Mouse (Mus musculus): ENCODE results near the gene Creb5. TPM values are rescaled to one million over a fixed set of nuclear protein-coding genes. Genes with fewer than 3 reads are reported as not detected.

Gene Creb5
- total RNA-seq, 1 experiment: 1.1 TPM

GRCm38 (mm10) chr6:53612681-53613080, 325.6 kb downstream of the Creb5 start:
- Histone ChIP-seq H3K4me3 (ENCODE audit: insufficient read depth in 1 of 2, low read depth in 1 of 2, low read length in 2 of 2, poor library complexity in 1 of 2, severe bottlenecking in 1 of 2) (no peak overlapping the region), H3K36me3 (ENCODE audit: control insufficient read depth, insufficient read depth, low read length, poor library complexity, severe bottlenecking) (no peaks in the 10 kb centered on the region), H3K9me3 (ENCODE audit: control insufficient read depth, insufficient read depth, low read depth, low read length) (no peaks in the 10 kb centered on the region), H3K27ac (ENCODE audit: insufficient read depth, low read depth, low read length, poor library complexity, severe bottlenecking) (no peak overlapping the region), H3K4me1 (ENCODE audit: control insufficient read depth in 2 of 2, insufficient read depth in 2 of 2, low read length in 2 of 2, poor library complexity in 1 of 2) (no peaks in the 10 kb centered on the region; a peak in 1 of 4 replicates), H3K9ac (ENCODE audit: insufficient read depth, low read depth, low read length, poor library complexity, severe bottlenecking) (no peak overlapping the region)
- in situ Hi-C loops (cut with MboI; ENCODE audit: low sequenced_read_pairs in 2 of 2, unreplicated experiment in 2 of 2): no loop called here
- TF ChIP-seq ZNF384 (IDR thresholded peaks at IDR 0.05; ENCODE audit: low read depth, low read length): no peak
- TF ChIP-seq CHD2 (IDR thresholded peaks at IDR 0.05; ENCODE audit: low read depth, low read length): no peak
- TF ChIP-seq HCFC1 (IDR thresholded peaks at IDR 0.05; ENCODE audit: borderline replicate concordance, insufficient read depth, low read length): no peak
- no peak for TF ChIP-seq ZC3H11A (IDR thresholded peaks at IDR 0.05; ENCODE audit: borderline replicate concordance, low read depth, low read length)
- no peak for TF ChIP-seq MAFK (IDR thresholded peaks at IDR 0.05; ENCODE audit: insufficient read depth, low read depth, low read length)
- DNase-seq (ENCODE audit: low read depth, low spot score): no peak

- TF ChIP-seq CHD2 (IDR thresholded peaks at IDR 0.05; ENCODE audit: low read depth, low read length) (no peak), ZNF384 (IDR thresholded peaks at IDR 0.05; ENCODE audit: low read depth, low read length) (no peak), ZC3H11A (IDR thresholded peaks at IDR 0.05; ENCODE audit: borderline replicate concordance, low read depth, low read length) (no peak), MAFK (IDR thresholded peaks at IDR 0.05; ENCODE audit: insufficient read depth, low read depth, low read length) (no peak), HCFC1 (IDR thresholded peaks at IDR 0.05; ENCODE audit: borderline replicate concordance, insufficient read depth, low read length) (no peak)
- Histone ChIP-seq H3K4me1 (ENCODE audit: control insufficient read depth in 2 of 2, insufficient read depth in 2 of 2, low read length in 2 of 2, poor library complexity in 1 of 2) (no peaks in the 10 kb centered on the region; a peak in 1 of 4 replicates), H3K36me3 (ENCODE audit: control insufficient read depth, insufficient read depth, low read length, poor library complexity, severe bottlenecking) (no peaks in the 10 kb centered on the region), H3K4me3 (ENCODE audit: insufficient read depth in 1 of 2, low read depth in 1 of 2, low read length in 2 of 2, poor library complexity in 1 of 2, severe bottlenecking in 1 of 2) (no peak overlapping the region), H3K27ac (ENCODE audit: insufficient read depth, low read depth, low read length, poor library complexity, severe bottlenecking) (no peak overlapping the region), H3K9ac (ENCODE audit: insufficient read depth, low read depth, low read length, poor library complexity, severe bottlenecking) (no peak overlapping the region), H3K9me3 (ENCODE audit: control insufficient read depth, insufficient read depth, low read depth, low read length) (no peaks in the 10 kb centered on the region)
- in situ Hi-C loops (cut with MboI; ENCODE audit: low sequenced_read_pairs in 2 of 2, unreplicated experiment in 2 of 2): no loop called here
- no peak for DNase-seq (ENCODE audit: low read depth, low spot score)
These were observed 328.6 kb downstream of the Creb5 start for GRCm38 (mm10) chr6:53615440-53616211.

- H3K9me3 ChIP-seq (ENCODE audit: control insufficient read depth, insufficient read depth, low read depth, low read length): no peaks in the 10 kb centered on the region
- no peaks in the 10 kb centered on the region for H3K36me3 ChIP-seq (ENCODE audit: control insufficient read depth, insufficient read depth, low read length, poor library complexity, severe bottlenecking)
- H3K9ac ChIP-seq (ENCODE audit: insufficient read depth, low read depth, low read length, poor library complexity, severe bottlenecking): no peak overlapping the region
- no peak for DNase-seq (ENCODE audit: low read depth, low spot score)
- no peak overlapping the region for H3K27ac ChIP-seq (ENCODE audit: insufficient read depth, low read depth, low read length, poor library complexity, severe bottlenecking)
- no peaks in the 10 kb centered on the region for H3K4me1 ChIP-seq (ENCODE audit: control insufficient read depth in 2 of 2, insufficient read depth in 2 of 2, low read length in 2 of 2, poor library complexity in 1 of 2)
- no peak for TF ChIP-seq CHD2 (IDR thresholded peaks at IDR 0.05; ENCODE audit: low read depth, low read length)
- TF ChIP-seq MAFK (IDR thresholded peaks at IDR 0.05; ENCODE audit: insufficient read depth, low read depth, low read length): no peak
- TF ChIP-seq HCFC1 (IDR thresholded peaks at IDR 0.05; ENCODE audit: borderline replicate concordance, insufficient read depth, low read length): no peak
- TF ChIP-seq ZC3H11A (IDR thresholded peaks at IDR 0.05; ENCODE audit: borderline replicate concordance, low read depth, low read length): no peak
- no peak for TF ChIP-seq ZNF384 (IDR thresholded peaks at IDR 0.05; ENCODE audit: low read depth, low read length)
- in situ Hi-C loops (cut with MboI; ENCODE audit: low sequenced_read_pairs in 2 of 2, unreplicated experiment in 2 of 2): no loop called here
- no peak overlapping the region for H3K4me3 ChIP-seq (ENCODE audit: insufficient read depth in 1 of 2, low read depth in 1 of 2, low read length in 2 of 2, poor library complexity in 1 of 2, severe bottlenecking in 1 of 2)
These were observed 331.1 kb downstream of the Creb5 start for GRCm38 (mm10) chr6:53618164-53618563.

GRCm38 (mm10) chr6:53619676-53620075, 332.6 kb downstream of the Creb5 start:
- H3K36me3 ChIP-seq (ENCODE audit: control insufficient read depth, insufficient read depth, low read length, poor library complexity, severe bottlenecking): no peaks in the 10 kb centered on the region
- DNase-seq (ENCODE audit: low read depth, low spot score): no peak
- H3K27ac ChIP-seq (ENCODE audit: insufficient read depth, low read depth, low read length, poor library complexity, severe bottlenecking): no peak overlapping the region
- in situ Hi-C loops (cut with MboI; ENCODE audit: low sequenced_read_pairs in 2 of 2, unreplicated experiment in 2 of 2): no loop called here
- no peak overlapping the region for H3K9ac ChIP-seq (ENCODE audit: insufficient read depth, low read depth, low read length, poor library complexity, severe bottlenecking)
- no peaks in the 10 kb centered on the region for H3K9me3 ChIP-seq (ENCODE audit: control insufficient read depth, insufficient read depth, low read depth, low read length)
- peaks cover 0 to 1% of the 10 kb centered on the region in 2 experiments; a peak in 1 of 4 replicates for H3K4me1 ChIP-seq (ENCODE audit: control insufficient read depth in 2 of 2, insufficient read depth in 2 of 2, low read length in 2 of 2, poor library complexity in 1 of 2)
- H3K4me3 ChIP-seq (ENCODE audit: insufficient read depth in 1 of 2, low read depth in 1 of 2, low read length in 2 of 2, poor library complexity in 1 of 2, severe bottlenecking in 1 of 2): no peak overlapping the region
- TF ChIP-seq ZNF384 (IDR thresholded peaks at IDR 0.05; ENCODE audit: low read depth, low read length): no peak
- TF ChIP-seq MAFK (IDR thresholded peaks at IDR 0.05; ENCODE audit: insufficient read depth, low read depth, low read length): no peak
- no peak for TF ChIP-seq CHD2 (IDR thresholded peaks at IDR 0.05; ENCODE audit: low read depth, low read length)
- no peak for TF ChIP-seq ZC3H11A (IDR thresholded peaks at IDR 0.05; ENCODE audit: borderline replicate concordance, low read depth, low read length)
- TF ChIP-seq HCFC1 (IDR thresholded peaks at IDR 0.05; ENCODE audit: borderline replicate concordance, insufficient read depth, low read length): no peak
